Mouse (Mus musculus) intestine, embryonic 16.5 days (tissue): ENCODE data around the gene Slc15a4. TPM values are rescaled to one million over a fixed set of nuclear protein-coding genes. Genes with fewer than 3 reads are reported as not detected.

Experiments
- ATAC-seq: fragments of 200-750 bp; cut with Nextera tagmentation; 2 replicates; pipeline ENCODE4 v1.8.0; 2017; ENCODE audit warnings: moderate TSS enrichment, moderate library complexity
- H3K27ac ChIP-seq: fragments of 300-500 bp; sonication (generic); 2 replicates; pipeline ENCODE4 v1.5.1; 2014; ENCODE audit warnings: mild to moderate bottlenecking, low read length
- H3K27me3 ChIP-seq: fragments of 300-500 bp; sonication (generic); replicated peaks from 2 replicates; pipeline ENCODE4 v1.6.1; 2014; ENCODE audit warnings: low read length, control low read depth, mixed read lengths; ENCODE audit not compliant: control insufficient read depth, insufficient read depth
- H3K36me3 ChIP-seq: fragments of 300-500 bp; sonication (generic); 2 replicates; pipeline ENCODE4 v1.6.1; 2014; ENCODE audit warnings: low read length, control low read depth; ENCODE audit not compliant: control insufficient read depth, insufficient read depth
- H3K4me1 ChIP-seq: fragments of 300-500 bp; sonication (generic); 2 replicates; pipeline ENCODE4 v1.6.1; 2014; ENCODE audit warnings: low read length, control low read depth, mixed read lengths; ENCODE audit not compliant: control insufficient read depth, insufficient read depth
- H3K4me2 ChIP-seq: fragments of 300-500 bp; sonication (generic); 2 replicates; pipeline ENCODE4 v1.6.1; 2014; ENCODE audit warnings: low read depth, low read length, control low read depth
- H3K4me3 ChIP-seq: fragments of 300-500 bp; sonication (generic); 2 replicates; pipeline ENCODE4 v1.5.1; 2014; ENCODE audit warnings: mild to moderate bottlenecking, low read length
- H3K9ac ChIP-seq: fragments of 300-500 bp; sonication (generic); 2 replicates; pipeline ENCODE4 v1.6.1; 2014; ENCODE audit warnings: low read depth, low read length
- H3K9me3 ChIP-seq: fragments of 300-500 bp; sonication (generic); 2 replicates; pipeline ENCODE4 v1.6.1; 2016; ENCODE audit warnings: low read length, control low read depth; ENCODE audit not compliant: control insufficient read depth
- WGBS: fragments of 180-500 bp; shearing (Covaris S2); extraction: QIAGEN DNeasy Blood & Tissue Kit; methylation state at CpG from one replicate; pipeline ENCODE4 v1.1.7; 2014; 5-methylcytosine and 5-hydroxymethylcytosine counted together
- polyA plus RNA-seq: library from polyadenylated mRNA; unstranded; fragments of >200 nt; fragmentation: Nextera tagmentation; extraction: Ambion mirVana; gene quantifications from 2 replicates; pipeline ENCODE4 v1.2.1, GENCODE M21; 2015

Gene Slc15a4
- polyA plus RNA-seq, 1 experiment from 2014 or later: 15.2 TPM

GRCm38 (mm10) chr5:127612397-127612796 lies 20.3 kb downstream of the Slc15a4 start:
- Histone ChIP-seq H3K27me3 (no peaks in the 10 kb centered on the region), H3K9me3 (no peaks in the 10 kb centered on the region), H3K36me3 (peaks cover 4% of the 10 kb centered on the region; the same call in 1 of the 2 replicates), H3K4me1 (peaks cover 44% of the 10 kb centered on the region), H3K4me3 (no peak overlapping the region), H3K4me2 (no peak overlapping the region), H3K27ac (no peak overlapping the region), H3K9ac (no peak overlapping the region)
- ATAC-seq: no peak
- 95% methylated on average over 6 of the region's 6 CpGs for WGBS

- Histone ChIP-seq H3K9ac (no peak overlapping the region), H3K9me3 (no peaks in the 10 kb centered on the region), H3K4me1 (peaks cover 44% of the 10 kb centered on the region), H3K27ac (no peak overlapping the region), H3K4me3 (no peak overlapping the region), H3K4me2 (no peak overlapping the region), H3K27me3 (no peaks in the 10 kb centered on the region), H3K36me3 (peaks cover 7% of the 10 kb centered on the region; the same call in 1 of the 2 replicates)
- 82% methylated on average over 1 of the region's 1 CpGs for WGBS
- ATAC-seq: no peak
Measured at GRCm38 (mm10) chr5:127611881-127612280, 20.8 kb downstream of the Slc15a4 start.

GRCm38 (mm10) chr5:127610787-127611509 lies 21.7 kb downstream of the Slc15a4 start:
- ATAC-seq: no peak
- 0 out of 2 replicates have a peak overlapping the region, but pooled peaks have one; percentile 18 for H3K27ac ChIP-seq
- no peaks in the 10 kb centered on the region for H3K27me3 ChIP-seq
- H3K9ac ChIP-seq: no peak overlapping the region
- WGBS: 63% methylated on average over 6 of the region's 6 CpGs
- H3K4me1 ChIP-seq: peaks cover 39% of the 10 kb centered on the region
- H3K9me3 ChIP-seq: no peaks in the 10 kb centered on the region
- no peak overlapping the region for H3K4me2 ChIP-seq
- H3K4me3 ChIP-seq: no peak overlapping the region
- peaks cover 7% of the 10 kb centered on the region; the same call in 1 of the 2 replicates for H3K36me3 ChIP-seq

- H3K9ac ChIP-seq: no peak overlapping the region
- ATAC-seq: peak; percentile 31
- H3K27ac ChIP-seq: no peak overlapping the region
- H3K4me1 ChIP-seq: peaks cover 23% of the 10 kb centered on the region
- H3K4me3 ChIP-seq: no peak overlapping the region
- no peak overlapping the region for H3K4me2 ChIP-seq
- H3K27me3 ChIP-seq: no peaks in the 10 kb centered on the region
- H3K36me3 ChIP-seq: peaks cover 11% of the 10 kb centered on the region; the same call in 1 of the 2 replicates
- 86% methylated on average over 7 of the region's 7 CpGs for WGBS
- H3K9me3 ChIP-seq: no peaks in the 10 kb centered on the region
Measured at GRCm38 (mm10) chr5:127609191-127609714, 23.4 kb downstream of the Slc15a4 start.

- Histone ChIP-seq H3K4me3 (no peak overlapping the region), H3K4me1 (peaks cover 15% of the 10 kb centered on the region), H3K36me3 (peaks cover 18% of the 10 kb centered on the region), H3K9me3 (no peaks in the 10 kb centered on the region), H3K9ac (no peak overlapping the region), H3K4me2 (no peak overlapping the region), H3K27me3 (no peaks in the 10 kb centered on the region), H3K27ac (no peak overlapping the region)
- 87% methylated on average over 2 of the region's 2 CpGs for WGBS
- no peak for ATAC-seq
Measured at GRCm38 (mm10) chr5:127607507-127607906, 25.2 kb downstream of the Slc15a4 start.

GRCm38 (mm10) chr5:127602996-127603395 lies 29.7 kb downstream of the Slc15a4 start:
- Histone ChIP-seq H3K4me1 (no peaks in the 10 kb centered on the region), H3K4me3 (no peak overlapping the region), H3K9me3 (no peaks in the 10 kb centered on the region), H3K36me3 (peaks cover 22% of the 10 kb centered on the region), H3K4me2 (no peak overlapping the region), H3K9ac (no peak overlapping the region), H3K27me3 (no peaks in the 10 kb centered on the region), H3K27ac (no peak overlapping the region)
- ATAC-seq: no peak
- WGBS: 91% methylated on average over 5 of the region's 5 CpGs

GRCm38 (mm10) chr5:127596862-127597261 lies 35.8 kb downstream of the Slc15a4 start:
- no peak for ATAC-seq
- no peak overlapping the region for H3K9ac ChIP-seq
- WGBS: 85% methylated on average over 7 of the region's 7 CpGs
- H3K4me2 ChIP-seq: no peak overlapping the region
- H3K4me3 ChIP-seq: no peak overlapping the region
- no peaks in the 10 kb centered on the region for H3K27me3 ChIP-seq
- H3K27ac ChIP-seq: no peak overlapping the region
- no peaks in the 10 kb centered on the region for H3K4me1 ChIP-seq
- H3K36me3 ChIP-seq: peaks cover 7% of the 10 kb centered on the region
- no peaks in the 10 kb centered on the region for H3K9me3 ChIP-seq

DNA sequence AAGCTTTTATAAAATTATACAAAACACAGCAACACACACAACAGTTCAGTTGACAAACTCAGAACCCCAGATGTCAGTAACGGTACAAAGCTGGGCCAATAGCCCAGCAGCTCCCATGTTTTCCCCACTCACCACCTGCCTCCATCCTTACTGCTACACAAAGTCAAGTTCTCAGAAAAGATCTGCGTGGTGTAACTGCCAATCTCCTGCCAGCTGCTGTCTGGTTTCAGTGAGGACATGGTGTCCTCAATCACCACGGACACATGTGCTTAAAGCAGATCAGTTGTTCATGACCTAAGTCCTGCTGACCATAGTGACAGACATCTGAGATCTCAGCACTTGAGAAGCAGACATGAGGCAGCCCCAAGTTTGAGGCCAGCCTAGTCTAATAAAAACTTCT lies 37.0 kb downstream of the Slc15a4 start:
- Histone ChIP-seq H3K9ac (no peak overlapping the region), H3K4me2 (no peak overlapping the region), H3K4me3 (no peak overlapping the region), H3K36me3 (peaks cover 7% of the 10 kb centered on the region), H3K27ac (no peak overlapping the region), H3K9me3 (no peaks in the 10 kb centered on the region), H3K27me3 (no peaks in the 10 kb centered on the region), H3K4me1 (no peaks in the 10 kb centered on the region)
- WGBS: 94% methylated on average over 3 of the region's 3 CpGs
- ATAC-seq: no peak

DNA sequence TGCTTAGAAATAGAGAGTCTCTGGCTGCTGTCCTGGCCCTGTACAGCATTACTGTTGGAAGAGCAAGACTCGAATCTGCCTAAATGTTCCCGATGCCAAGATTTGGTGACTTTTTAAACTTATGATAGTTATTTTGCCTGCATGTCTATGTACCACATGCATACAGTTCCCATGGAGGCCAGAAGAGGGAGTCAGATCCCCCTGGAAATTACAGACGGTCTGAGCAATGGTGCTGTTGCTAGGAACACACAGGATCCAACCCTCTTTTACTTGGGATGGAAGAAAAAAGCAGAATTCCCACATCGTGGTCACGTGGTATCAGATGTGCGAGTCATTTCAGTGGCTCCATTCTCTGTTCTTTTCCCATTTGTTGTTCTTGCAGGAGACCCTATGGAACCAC lies 39.8 kb downstream of the Slc15a4 start:
- WGBS: 77% methylated on average over 6 of the region's 6 CpGs
- H3K9me3 ChIP-seq: no peaks in the 10 kb centered on the region
- H3K27ac ChIP-seq: no peak overlapping the region
- peaks cover 3% of the 10 kb centered on the region for H3K36me3 ChIP-seq
- H3K4me3 ChIP-seq: no peak overlapping the region
- no peaks in the 10 kb centered on the region for H3K4me1 ChIP-seq
- no peak overlapping the region for H3K9ac ChIP-seq
- H3K4me2 ChIP-seq: no peak overlapping the region
- H3K27me3 ChIP-seq: no peaks in the 10 kb centered on the region
- no peak for ATAC-seq
